Mouse (Mus musculus): ENCODE measurements around the gene Ptbp1. TPM values are rescaled to one million over a fixed set of nuclear protein-coding genes. Genes with fewer than 3 reads are reported as not detected.

Ptbp1 gene
- polyA plus RNA-seq, 1 experiment, result 695 TPM

GRCm38 (mm10) chr10:79908167-79909091 is 54.2 kb downstream of the Ptbp1 start, which contains the start of gene Med16:
Gene Med16 (minus strand): TSS chr10:79908923.
- Histone ChIP-seq H3K4me3 (ENCODE audit: low read depth, low read length) (peak within 1 kb of the TSS; percentile 94), H3K9me3 (replicated peaks; ENCODE audit: control insufficient read depth, insufficient read depth, low read length, poor library complexity, severe bottlenecking) (no peaks in the 10 kb centered on the region), H3K27ac (ENCODE audit: insufficient read depth, low read length) (peak within 1 kb of the TSS; percentile 84), H3K9ac (ENCODE audit: low read depth, poor library complexity, severe bottlenecking) (peak within 1 kb of the TSS; percentile 96), H3K27me3 (ENCODE audit: control insufficient read depth, insufficient read depth, low read length, poor library complexity, severe bottlenecking) (no peaks in the 10 kb centered on the region), H3K36me3 (ENCODE audit: control insufficient read depth, insufficient read depth, low read length, poor library complexity, severe bottlenecking) (no peaks in the 10 kb centered on the region), H3K4me1 (ENCODE audit: control insufficient read depth, insufficient read depth, low read length) (no peaks in the 10 kb centered on the region)
- TF ChIP-seq CTCF (IDR thresholded peaks at IDR 0.05; ENCODE audit: low read depth, low read length), result no peak
- no peak for TF ChIP-seq EP300 (IDR thresholded peaks at IDR 0.05; ENCODE audit: insufficient read depth, low read depth, low read length)
- no peak for TF ChIP-seq POLR2A (IDR thresholded peaks at IDR 0.05; ENCODE audit: insufficient read depth, low read length)

GRCm38 (mm10) chr10:79909092-79909922 is 55.1 kb downstream of the Ptbp1 start:
- no peaks in the 10 kb centered on the region for H3K36me3 ChIP-seq (ENCODE audit: control insufficient read depth, insufficient read depth, low read length, poor library complexity, severe bottlenecking)
- H3K9ac ChIP-seq (ENCODE audit: low read depth, poor library complexity, severe bottlenecking), result no peak overlapping the region
- no peak overlapping the region for H3K27ac ChIP-seq (ENCODE audit: insufficient read depth, low read length)

DNA sequence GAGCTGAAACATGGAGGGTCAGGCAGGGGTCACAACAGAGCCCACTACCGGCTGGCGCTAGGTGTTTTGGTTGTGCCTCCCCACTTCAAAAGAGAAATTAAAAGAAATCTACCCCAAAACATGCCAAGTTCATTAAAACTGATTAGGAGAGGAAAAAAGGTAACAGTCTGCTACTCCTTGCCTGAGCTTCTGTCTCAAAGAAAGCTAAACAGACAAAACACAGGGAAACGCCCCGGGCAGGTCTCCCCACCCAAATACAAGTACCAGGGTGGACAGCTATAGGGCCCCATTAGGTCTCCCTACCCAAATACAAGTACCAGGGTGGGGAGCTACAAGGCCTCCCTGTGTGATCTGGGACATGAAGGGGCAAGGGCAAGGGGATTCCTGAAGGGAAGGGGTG is 56.3 kb downstream of the Ptbp1 start, which contains the start of gene Gm26602:
TSS of gene Gm26602 (plus strand) at position 301 of the 400 bp plus-strand sequence.
- Histone ChIP-seq H3K27ac (ENCODE audit: insufficient read depth, low read length) (no peak within 1 kb of the TSS), H3K9ac (ENCODE audit: low read depth, poor library complexity, severe bottlenecking) (no peak within 1 kb of the TSS), H3K4me3 (ENCODE audit: low read depth, low read length) (no peak within 1 kb of the TSS), H3K9me3 (replicated peaks; ENCODE audit: control insufficient read depth, insufficient read depth, low read length, poor library complexity, severe bottlenecking) (no peaks in the 10 kb centered on the region), H3K4me1 (ENCODE audit: control insufficient read depth, insufficient read depth, low read length) (no peaks in the 10 kb centered on the region), H3K36me3 (ENCODE audit: control insufficient read depth, insufficient read depth, low read length, poor library complexity, severe bottlenecking) (no peaks in the 10 kb centered on the region), H3K27me3 (ENCODE audit: control insufficient read depth, insufficient read depth, low read length, poor library complexity, severe bottlenecking) (no peaks in the 10 kb centered on the region)
- no peak for TF ChIP-seq CTCF (IDR thresholded peaks at IDR 0.05; ENCODE audit: low read depth, low read length)
- TF ChIP-seq EP300 (IDR thresholded peaks at IDR 0.05; ENCODE audit: insufficient read depth, low read depth, low read length), result no peak

More at GRCm38 (mm10) chr10:79909092-79909922, 55.1 kb downstream of the Ptbp1 start:
- H3K4me1 ChIP-seq (ENCODE audit: control insufficient read depth, insufficient read depth, low read length), result no peaks in the 10 kb centered on the region
- no peak overlapping the region for H3K4me3 ChIP-seq (ENCODE audit: low read depth, low read length)
- no peak for TF ChIP-seq CTCF (IDR thresholded peaks at IDR 0.05; ENCODE audit: low read depth, low read length)
- no peak for TF ChIP-seq POLR2A (IDR thresholded peaks at IDR 0.05; ENCODE audit: insufficient read depth, low read length)
- no peak for TF ChIP-seq EP300 (IDR thresholded peaks at IDR 0.05; ENCODE audit: insufficient read depth, low read depth, low read length)
- H3K9me3 ChIP-seq (replicated peaks; ENCODE audit: control insufficient read depth, insufficient read depth, low read length, poor library complexity, severe bottlenecking), result no peaks in the 10 kb centered on the region
- no peaks in the 10 kb centered on the region for H3K27me3 ChIP-seq (ENCODE audit: control insufficient read depth, insufficient read depth, low read length, poor library complexity, severe bottlenecking)

GRCm38 (mm10) chr10:79912412-79912811 is 58.2 kb downstream of the Ptbp1 start:
- no peak overlapping the region for H3K9ac ChIP-seq (ENCODE audit: low read depth, poor library complexity, severe bottlenecking)
- no peaks in the 10 kb centered on the region for H3K4me1 ChIP-seq (ENCODE audit: control insufficient read depth, insufficient read depth, low read length)
- no peaks in the 10 kb centered on the region for H3K36me3 ChIP-seq (ENCODE audit: control insufficient read depth, insufficient read depth, low read length, poor library complexity, severe bottlenecking)
- H3K4me3 ChIP-seq (ENCODE audit: low read depth, low read length), result no peak overlapping the region
- no peak for TF ChIP-seq POLR2A (IDR thresholded peaks at IDR 0.05; ENCODE audit: insufficient read depth, low read length)
- TF ChIP-seq CTCF (IDR thresholded peaks at IDR 0.05; ENCODE audit: low read depth, low read length), result no peak
- no peak for TF ChIP-seq EP300 (IDR thresholded peaks at IDR 0.05; ENCODE audit: insufficient read depth, low read depth, low read length)
- no peak overlapping the region for H3K27ac ChIP-seq (ENCODE audit: insufficient read depth, low read length)
- no peaks in the 10 kb centered on the region for H3K9me3 ChIP-seq (replicated peaks; ENCODE audit: control insufficient read depth, insufficient read depth, low read length, poor library complexity, severe bottlenecking)
- no peaks in the 10 kb centered on the region for H3K27me3 ChIP-seq (ENCODE audit: control insufficient read depth, insufficient read depth, low read length, poor library complexity, severe bottlenecking)

Other genes with a start within 250 kb of the Ptbp1 start
- gene C2cd4c, start 240.4 kb upstream of the Ptbp1 start, polyA plus RNA-seq (2011; ENCODE audit: insufficient read depth, insufficient read length, low read depth, missing spikeins), result 0.58 and 0.88 TPM in 2 replicates
- gene Shc2, start 216.5 kb upstream of the Ptbp1 start, polyA plus RNA-seq (2011; ENCODE audit: insufficient read depth, insufficient read length, low read depth, missing spikeins), result 4.6 and 4.7 TPM in 2 replicates
- not detected in 2 replicates for gene Odf3l2, start 208.7 kb upstream of the Ptbp1 start, polyA plus RNA-seq (2011; ENCODE audit: insufficient read depth, insufficient read length, low read depth, missing spikeins)
- gene Madcam1, start 189.9 kb upstream of the Ptbp1 start, polyA plus RNA-seq (2011; ENCODE audit: insufficient read depth, insufficient read length, low read depth, missing spikeins), result 1.9 and 2.6 TPM in 2 replicates
- 11.3 and 14.5 TPM in 2 replicates for gene Tpgs1, start 185.1 kb upstream of the Ptbp1 start, polyA plus RNA-seq (2011; ENCODE audit: insufficient read depth, insufficient read length, low read depth, missing spikeins)
- 299 and 319 TPM in 2 replicates for gene Cdc34, start 172.2 kb upstream of the Ptbp1 start, polyA plus RNA-seq (2011; ENCODE audit: insufficient read depth, insufficient read length, low read depth, missing spikeins)
- gene Gzmm, start 165.4 kb upstream of the Ptbp1 start, polyA plus RNA-seq (2011; ENCODE audit: insufficient read depth, insufficient read length, low read depth, missing spikeins), result 2.8 and 3.6 TPM in 2 replicates
- gene Bsg, start 149.9 kb upstream of the Ptbp1 start, polyA plus RNA-seq (2011; ENCODE audit: insufficient read depth, insufficient read length, low read depth, missing spikeins), result 445 and 449 TPM in 2 replicates
- gene Hcn2, start 137.8 kb upstream of the Ptbp1 start, polyA plus RNA-seq (2011; ENCODE audit: insufficient read depth, insufficient read length, low read depth, missing spikeins), result 7.3 and 8.4 TPM in 2 replicates
- 21.9 and 23.0 TPM in 2 replicates for gene Polrmt, start 107.8 kb upstream of the Ptbp1 start, polyA plus RNA-seq (2011; ENCODE audit: insufficient read depth, insufficient read length, low read depth, missing spikeins)
- 1.0 and 1.2 TPM in 2 replicates for gene Fgf22, start 99.4 kb upstream of the Ptbp1 start, polyA plus RNA-seq (2011; ENCODE audit: insufficient read depth, insufficient read length, low read depth, missing spikeins)
- gene Rnf126, start 87.5 kb upstream of the Ptbp1 start, polyA plus RNA-seq (2011; ENCODE audit: insufficient read depth, insufficient read length, low read depth, missing spikeins), result 49.6 and 61.5 TPM in 2 replicates
- 7.7 TPM in 2 replicates for gene Fstl3, start 77.2 kb upstream of the Ptbp1 start, polyA plus RNA-seq (2011; ENCODE audit: insufficient read depth, insufficient read length, low read depth, missing spikeins)
- not detected in 2 replicates for gene Prss57, start 63.5 kb upstream of the Ptbp1 start, polyA plus RNA-seq (2011; ENCODE audit: insufficient read depth, insufficient read length, low read depth, missing spikeins)
- 53.3 and 53.7 TPM in 2 replicates for gene Palm, start 60.9 kb upstream of the Ptbp1 start, polyA plus RNA-seq (2011; ENCODE audit: insufficient read depth, insufficient read length, low read depth, missing spikeins)
- gene Misp, start 33.4 kb upstream of the Ptbp1 start, polyA plus RNA-seq (2011; ENCODE audit: insufficient read depth, insufficient read length, low read depth, missing spikeins), result 4.0 and 6.4 TPM in 2 replicates
- gene Prtn3, start 20.0 kb downstream of the Ptbp1 start, polyA plus RNA-seq (2011; ENCODE audit: insufficient read depth, insufficient read length, low read depth, missing spikeins), result 8.7 and 13.1 TPM in 2 replicates
- gene Plppr3, start 20.2 kb downstream of the Ptbp1 start, polyA plus RNA-seq (2011; ENCODE audit: insufficient read depth, insufficient read length, low read depth, missing spikeins), result 6.4 and 8.3 TPM in 2 replicates
- not detected in 2 replicates for gene Elane, start 31.8 kb downstream of the Ptbp1 start, polyA plus RNA-seq (2011; ENCODE audit: insufficient read depth, insufficient read length, low read depth, missing spikeins)
- gene Cfd, start 36.4 kb downstream of the Ptbp1 start, polyA plus RNA-seq (2011; ENCODE audit: insufficient read depth, insufficient read length, low read depth, missing spikeins), result not detected in 2 replicates
- gene Med16, start 54.5 kb downstream of the Ptbp1 start, polyA plus RNA-seq (2011; ENCODE audit: insufficient read depth, insufficient read length, low read depth, missing spikeins), result 17.4 and 17.5 TPM in 2 replicates
- gene Gm26602, start 56.4 kb downstream of the Ptbp1 start, polyA plus RNA-seq (2011; ENCODE audit: insufficient read depth, insufficient read length, low read depth, missing spikeins), result not detected in 2 replicates
- 0.25 and 1.2 TPM in 2 replicates for gene Kiss1r, start 62.5 kb downstream of the Ptbp1 start, polyA plus RNA-seq (2011; ENCODE audit: insufficient read depth, insufficient read length, low read depth, missing spikeins)
- 49.4 and 56.5 TPM in 2 replicates for gene R3hdm4, start 66.8 kb downstream of the Ptbp1 start, polyA plus RNA-seq (2011; ENCODE audit: insufficient read depth, insufficient read length, low read depth, missing spikeins)
- 31.1 and 36.5 TPM in 2 replicates for gene Arid3a, start 72.6 kb downstream of the Ptbp1 start, polyA plus RNA-seq (2011; ENCODE audit: insufficient read depth, insufficient read length, low read depth, missing spikeins)
- 47.6 and 55.3 TPM in 2 replicates for gene Wdr18, start 105.7 kb downstream of the Ptbp1 start, polyA plus RNA-seq (2011; ENCODE audit: insufficient read depth, insufficient read length, low read depth, missing spikeins)
- gene Grin3b, start 116.3 kb downstream of the Ptbp1 start, polyA plus RNA-seq (2011; ENCODE audit: insufficient read depth, insufficient read length, low read depth, missing spikeins), result not detected in 2 replicates
- gene Tmem259, start 129.9 kb downstream of the Ptbp1 start, polyA plus RNA-seq (2011; ENCODE audit: insufficient read depth, insufficient read length, low read depth, missing spikeins), result 54.6 and 61.1 TPM in 2 replicates
- gene Cnn2, start 134.2 kb downstream of the Ptbp1 start, polyA plus RNA-seq (2011; ENCODE audit: insufficient read depth, insufficient read length, low read depth, missing spikeins), result 156 and 164 TPM in 2 replicates
- 10.6 and 11.0 TPM in 2 replicates for gene Abca7, start 142.1 kb downstream of the Ptbp1 start, polyA plus RNA-seq (2011; ENCODE audit: insufficient read depth, insufficient read length, low read depth, missing spikeins)
- gene Arhgap45, start 162.2 kb downstream of the Ptbp1 start, polyA plus RNA-seq (2011; ENCODE audit: insufficient read depth, insufficient read length, low read depth, missing spikeins), result 6.5 and 6.9 TPM in 2 replicates
- 176 and 180 TPM in 2 replicates for gene Polr2e, start 185.4 kb downstream of the Ptbp1 start, polyA plus RNA-seq (2011; ENCODE audit: insufficient read depth, insufficient read length, low read depth, missing spikeins)
- gene Gpx4, start 192.7 kb downstream of the Ptbp1 start, polyA plus RNA-seq (2011; ENCODE audit: insufficient read depth, insufficient read length, low read depth, missing spikeins), result 479 and 507 TPM in 2 replicates